Mouse (Mus musculus): Measurements from ENCODE around the gene Wipf3.

The Wipf3 gene

DNA sequence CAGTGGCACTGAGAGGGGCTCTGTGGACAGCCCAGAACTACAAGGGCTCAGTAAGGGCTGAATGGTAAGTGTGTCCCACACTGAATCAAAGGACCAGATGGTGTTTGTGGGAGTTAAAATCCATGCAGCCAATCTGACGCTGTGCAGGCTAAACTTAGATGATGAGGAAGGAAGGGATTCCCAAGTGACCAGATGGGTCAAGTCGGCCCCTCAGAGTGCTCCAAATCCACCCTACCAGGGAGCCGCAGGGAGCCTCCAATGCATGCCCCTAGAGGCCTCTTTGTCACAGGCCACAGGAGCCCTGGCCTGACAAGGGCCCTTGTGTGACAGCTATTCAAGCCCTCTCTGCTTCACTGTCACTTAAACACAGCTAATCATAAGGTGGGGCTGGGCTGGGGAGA lies 109.4 kb downstream of the Wipf3 start:
- DNase-seq = no peak

DNA sequence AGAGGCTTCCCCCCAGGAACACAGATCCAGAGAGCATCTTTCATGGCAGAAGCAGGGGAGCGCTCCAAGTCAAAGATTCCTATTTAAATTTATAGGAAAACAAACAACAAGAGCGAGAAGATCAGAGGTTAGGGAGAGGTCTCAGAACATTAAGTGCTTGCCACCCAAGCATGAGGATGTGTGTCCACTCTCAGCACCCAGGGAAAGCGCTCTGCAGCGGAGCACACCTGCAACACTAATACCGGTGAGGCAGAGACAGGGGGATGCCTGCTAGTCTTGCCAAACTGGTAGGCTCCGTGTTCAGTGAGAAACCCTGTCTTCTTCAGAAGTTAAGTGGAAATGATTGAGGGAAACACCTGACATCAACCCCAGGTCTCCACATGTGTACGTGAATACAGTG lies 110.0 kb downstream of the Wipf3 start:
- no peak for DNase-seq

DNA sequence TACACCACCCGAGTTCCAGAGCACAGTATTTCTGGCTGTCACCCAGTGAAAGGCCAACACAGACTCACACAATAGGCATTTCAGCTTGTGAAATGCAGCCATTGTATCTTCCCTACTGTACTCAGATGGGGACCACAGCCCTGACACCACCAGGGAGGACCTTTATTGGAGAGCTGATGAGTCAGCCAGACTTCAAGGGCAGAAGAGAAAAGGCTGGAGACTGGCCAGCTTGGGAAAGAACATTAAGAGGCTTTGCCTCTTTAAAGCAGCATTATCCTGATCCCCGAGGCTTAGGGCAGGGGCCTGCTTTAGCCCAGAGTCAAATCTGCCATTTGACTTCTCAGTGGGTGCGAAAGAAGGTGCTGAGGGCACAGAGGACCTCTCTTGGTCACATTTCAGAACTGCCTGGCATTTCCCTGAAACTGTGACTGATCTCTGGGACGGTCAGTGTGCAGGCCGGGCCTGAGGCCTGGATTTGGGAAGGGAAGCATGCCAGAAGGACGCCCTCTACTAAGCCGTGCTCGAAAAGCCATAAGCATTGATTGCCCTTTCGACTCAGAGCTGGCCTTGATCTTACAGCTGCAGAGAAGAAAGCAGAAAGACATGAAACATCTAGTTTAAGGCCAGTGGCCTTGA lies 111.0 kb downstream of the Wipf3 start:
- no peak for DNase-seq

DNA sequence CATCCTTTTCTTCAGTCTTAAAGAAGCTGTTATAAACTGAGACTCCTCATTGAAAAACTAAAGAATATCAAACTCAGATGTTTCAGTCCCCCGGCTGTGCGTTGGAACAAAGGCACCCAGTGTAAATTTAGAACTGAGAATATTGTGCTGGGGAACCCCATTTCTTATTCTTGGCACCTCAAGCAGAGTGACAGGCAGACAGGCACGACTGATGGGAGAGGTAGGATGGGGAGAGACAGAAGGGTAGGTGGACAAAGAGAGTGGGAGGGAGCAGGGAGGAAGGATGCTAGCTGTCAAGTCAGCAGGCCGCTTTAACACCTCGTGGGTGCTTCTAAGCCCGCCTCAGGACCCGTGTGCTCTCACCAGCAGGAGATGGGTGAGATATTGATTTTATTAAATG lies 113.4 kb downstream of the Wipf3 start:
- no peak for DNase-seq

DNA sequence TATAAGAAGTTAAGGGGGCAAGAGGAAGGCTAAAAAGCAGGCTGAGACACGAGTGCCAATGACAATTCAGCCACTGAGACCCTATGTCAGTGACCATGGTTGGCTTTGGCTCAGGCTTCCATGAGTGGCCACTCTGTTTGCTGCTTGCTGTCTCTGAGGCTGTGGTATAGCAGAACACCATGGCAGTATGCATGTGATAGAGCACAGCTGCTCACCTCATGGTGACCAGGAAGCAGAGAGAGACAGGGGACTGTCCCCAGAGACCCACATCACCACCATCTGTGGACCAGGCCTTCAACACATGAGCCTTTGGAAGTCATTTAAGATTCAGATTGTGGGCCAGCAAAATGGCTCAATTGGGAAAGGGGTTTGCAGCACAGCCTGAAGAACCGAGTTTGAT lies 114.2 kb downstream of the Wipf3 start:
- no peak for DNase-seq

DNA sequence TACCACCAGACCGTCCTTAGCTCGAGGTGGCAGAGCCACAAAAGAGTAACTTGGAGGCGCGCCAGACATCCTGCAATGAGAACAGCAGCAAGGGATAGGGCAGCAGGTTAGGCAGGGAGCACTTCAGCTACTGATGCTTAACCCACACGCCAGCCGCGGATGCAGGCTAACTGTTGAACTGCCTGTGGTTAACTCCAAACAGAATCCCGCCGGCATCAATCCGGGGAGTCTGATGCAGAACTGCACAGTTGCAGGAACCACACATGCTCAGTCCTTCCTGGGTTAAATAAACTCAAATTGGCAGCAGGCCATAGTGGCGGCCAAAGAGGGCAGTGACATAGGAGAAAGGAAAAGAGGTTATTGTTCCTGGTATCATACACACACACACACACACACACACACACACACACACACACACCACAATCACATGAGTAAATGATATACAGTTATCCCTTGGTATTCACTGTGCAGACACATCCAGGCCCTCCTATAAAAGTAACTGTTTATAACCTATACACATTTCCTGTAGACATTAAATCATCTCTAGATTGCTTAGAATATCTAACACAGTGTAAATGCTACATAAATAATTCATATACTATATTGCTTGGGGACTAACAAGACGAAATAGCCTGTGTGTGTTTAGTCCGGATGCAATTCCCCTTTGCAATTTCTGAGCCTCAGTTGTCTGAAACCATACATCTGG lies 119.1 kb downstream of the Wipf3 start:
- DNase-seq = peak; percentile 70 to 81

DNA sequence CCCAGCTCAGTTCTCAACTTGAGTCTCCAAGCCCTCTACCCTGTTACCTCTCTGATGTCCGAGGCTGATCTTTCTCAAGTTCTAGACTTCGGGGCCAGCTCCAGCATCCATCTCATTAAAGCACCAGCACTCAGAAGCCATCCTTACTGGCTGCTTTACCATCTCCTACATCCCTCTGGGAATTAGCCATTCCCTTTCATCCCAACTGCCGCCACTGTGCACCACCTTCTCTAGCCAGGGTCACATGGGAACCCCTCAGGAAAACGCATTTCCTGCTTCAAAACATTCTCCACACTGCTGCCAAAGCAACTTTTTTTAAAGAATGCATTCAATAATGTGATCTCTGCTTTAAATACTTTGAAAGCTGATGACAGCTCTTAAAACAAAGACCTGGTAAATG lies 119.9 kb downstream of the Wipf3 start:
- no peak for DNase-seq

DNA sequence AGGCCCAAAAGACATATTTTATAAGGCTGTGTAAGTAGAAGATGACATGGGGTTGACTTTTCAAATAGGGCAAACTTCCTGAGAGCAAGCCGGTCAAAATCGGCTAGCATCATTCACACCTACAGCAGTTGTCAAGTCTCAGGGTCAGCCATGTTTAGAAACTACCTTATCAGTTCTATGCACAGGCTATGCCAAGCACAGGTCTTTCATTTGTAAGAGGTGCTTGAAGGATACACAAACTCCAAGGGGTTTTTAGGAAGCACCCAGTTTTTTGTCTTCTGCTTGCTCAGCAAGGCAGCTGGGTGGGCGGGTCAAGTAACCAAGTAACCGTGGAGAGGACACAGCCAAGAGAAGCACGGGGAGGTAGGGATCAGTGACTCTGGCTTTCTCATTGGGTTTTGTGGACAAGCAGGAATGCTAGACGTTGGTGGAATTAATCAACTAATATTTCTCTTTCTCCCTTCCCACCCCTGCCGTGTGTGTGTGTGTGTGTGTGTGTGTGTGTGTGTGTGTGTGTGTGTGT lies 121.5 kb downstream of the Wipf3 start:
- DNase-seq = no peak

DNA sequence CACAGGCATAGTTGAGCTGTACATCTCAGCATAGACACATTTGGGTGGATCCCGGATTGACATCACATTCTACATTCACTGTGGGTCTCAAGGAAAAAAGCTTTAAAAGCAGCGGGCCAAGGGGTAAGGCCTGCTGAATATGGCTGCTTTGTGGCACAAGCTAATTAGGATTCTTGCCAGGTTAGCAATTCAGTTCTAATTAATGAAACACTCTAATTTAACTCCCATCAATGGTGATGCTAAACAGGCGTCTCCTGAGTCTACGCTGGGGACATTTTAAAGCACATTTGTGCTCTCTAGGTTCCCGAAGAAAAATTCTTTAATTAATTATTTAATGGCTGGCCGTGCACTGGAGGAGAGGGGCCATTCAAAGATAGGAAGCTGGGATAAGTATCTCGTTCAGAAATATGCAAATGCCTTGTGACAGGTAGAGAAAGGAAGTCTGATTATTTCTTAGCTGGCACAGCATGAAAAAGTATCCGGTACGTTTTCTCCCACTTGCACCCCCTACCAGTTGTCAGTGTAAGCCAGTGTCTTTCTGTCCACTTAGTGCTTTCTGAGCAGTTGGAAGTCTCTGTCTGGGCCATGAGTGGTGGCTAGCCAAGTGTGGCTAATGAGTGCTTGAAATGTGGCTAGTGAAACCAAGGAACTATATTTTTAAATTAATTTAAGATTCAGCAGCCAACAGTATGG lies 123.5 kb downstream of the Wipf3 start:
- DNase-seq = no peak

Data from lung, postnatal 4 days (tissue).